20 mouse cellular contexts compared by ENCODE assay signal in the genomic region with DNA sequence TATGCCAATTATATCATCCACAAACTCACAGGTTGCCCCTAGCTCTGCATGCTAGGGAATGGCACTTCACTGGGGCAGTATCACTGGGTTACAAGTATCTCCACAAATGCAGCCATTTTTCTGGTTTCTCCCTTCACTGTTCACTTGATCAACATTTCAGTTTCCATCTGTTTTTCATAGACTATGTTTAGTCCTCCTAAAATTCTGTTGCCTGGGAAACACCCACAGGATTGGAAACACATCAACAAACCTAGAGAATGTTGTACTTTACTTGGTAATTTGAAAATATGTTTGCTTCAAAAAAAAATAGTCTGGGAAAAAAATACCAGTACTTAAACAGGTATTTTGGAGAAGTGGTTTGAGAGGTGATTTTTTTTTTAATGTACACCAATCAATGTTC.
DNase-seq lines count a peak whose midpoint lies in the region; ATAC-seq and TF ChIP-seq lines count a peak whose summit lies in the region.
"Had no signal": no experiment of that assay in that cellular context is flagged by ENCODE, and none has a peak within 500 bp of the region (broad histone marks: within the 10 kb centered on the region; RNA-seq: fewer than 3 reads in every experiment).

No protein-coding gene starts in this region.

- DNase-seq in left cerebral cortex, adult 11 months (ENCODE audit: low spot score) = peak; percentile 21
- DNase-seq in left cerebral cortex, postnatal 4 days = no peak
- peak; percentile 64 for DNase-seq in embryonic facial prominence, embryonic 14.5 days (ENCODE audit: low spot score)
- DNase-seq in layer of hippocampus, adult 9-10 months (ENCODE audit: low spot score) = peak; percentile 40
- peak; percentile 26 to 75 for DNase-seq in left cerebral cortex, postnatal 25 days (ENCODE audit: low spot score in 2 of 2)
- DNase-seq in testis, postnatal 14 days (ENCODE audit: low spot score) = no peak
- no peak for DNase-seq in heart, postnatal 25 days (ENCODE audit: low spot score)
- DNase-seq: cerebellum, adult 2 months; gastrocnemius, postnatal 25 days; heart, adult 2 months; kidney, adult 18-20 months; lung, postnatal 14 days; thymus, postnatal 36 days had no signal

- H3K9me3 ChIP-seq in embryonic facial prominence, embryonic 14.5 days (ENCODE audit: control insufficient read depth, low read length) = no peaks in the 10 kb centered on the region
- H3K9me3 ChIP-seq in intestine, postnatal 0 days (ENCODE audit: control insufficient read depth) = no peaks in the 10 kb centered on the region
- H3K9me3 ChIP-seq: heart, embryonic 15.5 days; limb, embryonic 15.5 days; neural tube, embryonic 15.5 days had no signal

- H3K4me2 ChIP-seq in embryonic facial prominence, embryonic 14.5 days (ENCODE audit: low read depth, low read length) = no peak overlapping the region
- H3K4me2 ChIP-seq in intestine, postnatal 0 days (replicated peaks; ENCODE audit: low read depth) = no peak overlapping the region
- H3K4me2 ChIP-seq: heart, embryonic 15.5 days; limb, embryonic 15.5 days; neural tube, embryonic 15.5 days had no signal

- TF ChIP-seq CTCF in intestine, postnatal 0 days (IDR thresholded peaks at IDR 0.05; ENCODE audit: low read depth) = no peak

- intact Hi-C loops in left cerebral cortex, postnatal 4 days (cut with DNase I) = no loop called here
- intact Hi-C loops in left cerebral cortex, postnatal 25 days (cut with DNase I) = no loop called here
- intact Hi-C loops in heart, postnatal 25 days (cut with DNase I) = no loop called here

- H3K27ac ChIP-seq in embryonic facial prominence, embryonic 14.5 days (replicated peaks; ENCODE audit: low read depth, low read length) = peak overlapping the region; percentile 56
- no peak overlapping the region for H3K27ac ChIP-seq in intestine, postnatal 0 days (ENCODE audit: low read depth, low read length)
- H3K27ac ChIP-seq: heart, adult 2 months; heart, embryonic 15.5 days; hindbrain, postnatal 0 days; kidney, postnatal 0 days; limb, embryonic 15.5 days; neural tube, embryonic 15.5 days had no signal

- no peaks in the 10 kb centered on the region for H3K36me3 ChIP-seq in embryonic facial prominence, embryonic 14.5 days (ENCODE audit: control insufficient read depth, insufficient read depth, low read length)
- H3K36me3 ChIP-seq in intestine, postnatal 0 days (ENCODE audit: control insufficient read depth, insufficient read depth) = no peaks in the 10 kb centered on the region
- H3K36me3 ChIP-seq: heart, embryonic 15.5 days; limb, embryonic 15.5 days; neural tube, embryonic 15.5 days had no signal

- H3K4me1 ChIP-seq in embryonic facial prominence, embryonic 14.5 days (ENCODE audit: control insufficient read depth, insufficient read depth, low read length) = no peaks in the 10 kb centered on the region
- H3K4me1 ChIP-seq in intestine, postnatal 0 days (replicated peaks; ENCODE audit: control insufficient read depth, insufficient read depth, low read length) = no peaks in the 10 kb centered on the region
- H3K4me1 ChIP-seq: heart, embryonic 15.5 days; limb, embryonic 15.5 days; neural tube, embryonic 15.5 days had no signal

- H3K9ac ChIP-seq in embryonic facial prominence, embryonic 14.5 days (ENCODE audit: low read depth, low read length) = no peak overlapping the region
- H3K9ac ChIP-seq in intestine, postnatal 0 days (ENCODE audit: low read depth, low read length) = no peak overlapping the region
- H3K9ac ChIP-seq: heart, embryonic 15.5 days; limb, embryonic 15.5 days; neural tube, embryonic 15.5 days had no signal

- H3K4me3 ChIP-seq in embryonic facial prominence, embryonic 14.5 days (ENCODE audit: low read depth, low read length) = no peak overlapping the region
- H3K4me3 ChIP-seq in intestine, postnatal 0 days (ENCODE audit: low read depth, low read length) = no peak overlapping the region
- H3K4me3 ChIP-seq: heart, adult 2 months; heart, embryonic 15.5 days; limb, embryonic 15.5 days; neural tube, embryonic 15.5 days had no signal

- H3K27me3 ChIP-seq in embryonic facial prominence, embryonic 14.5 days (replicated peaks; ENCODE audit: control insufficient read depth, insufficient read depth, low read length) = no peaks in the 10 kb centered on the region
- no peaks in the 10 kb centered on the region for H3K27me3 ChIP-seq in intestine, postnatal 0 days (replicated peaks; ENCODE audit: control insufficient read depth, insufficient read depth, low read length)
- H3K27me3 ChIP-seq: heart, embryonic 15.5 days; limb, embryonic 15.5 days; neural tube, embryonic 15.5 days had no signal

- ATAC-seq in embryonic facial prominence, embryonic 14.5 days (ENCODE audit: low read depth) = peak; percentile 71
- no peak for ATAC-seq in intestine, postnatal 0 days
- ATAC-seq: hindbrain, postnatal 0 days; midbrain, embryonic 16.5 days had no signal

Comparison
In these comparisons a context has a peak if more than half of its experiments do, and no peak if none do; other contexts are left out.
1. DNase-seq: peak in left cerebral cortex, adult 11 months (single experiment), embryonic facial prominence, embryonic 14.5 days (single experiment), layer of hippocampus, adult 9-10 months (single experiment) and left cerebral cortex, postnatal 25 days (2 of 2); none in left cerebral cortex, postnatal 4 days (single experiment), testis, postnatal 14 days (single experiment) and heart, postnatal 25 days (single experiment).